In genomic region chr4:100052258-100052657, GRCm38 (mm10) we compare ENCODE assay signal across 20 mouse cellular contexts. TPM values are rescaled to one million over a fixed set of nuclear protein-coding genes. Genes with fewer than 3 reads are reported as not detected.
A peak's percentile ranks its signal among the peaks of the same experiment; 100 is the strongest.
DNase-seq lines count a peak whose midpoint lies in the region; ATAC-seq and TF ChIP-seq lines count a peak whose summit lies in the region.
"Had no signal": no experiment of that assay in that cellular context is flagged by ENCODE, and none has a peak within 500 bp of the region (broad histone marks: within the 10 kb centered on the region; RNA-seq: fewer than 3 reads in every experiment).

No protein-coding gene starts in this region.

- TF ChIP-seq POLR2A in kidney, adult 2 months (IDR thresholded peaks at IDR 0.05; ENCODE audit: low read depth, low read length) = no peak

- H3K4me2 ChIP-seq in midbrain, embryonic 11.5 days = no peak overlapping the region
- no peak overlapping the region for H3K4me2 ChIP-seq in midbrain, postnatal 0 days (ENCODE audit: low read depth, low read length, poor library complexity, severe bottlenecking)
- H3K4me2 ChIP-seq: forebrain, embryonic 15.5 days; heart, embryonic 11.5 days; heart, embryonic 15.5 days; hindbrain, embryonic 15.5 days had no signal

- no peak for ATAC-seq in midbrain, embryonic 11.5 days (ENCODE audit: low FRiP score)
- ATAC-seq in midbrain, postnatal 0 days (ENCODE audit: low FRiP score) = no peak
- ATAC-seq in common myeloid progenitor, adult 5-6 weeks (replicated peaks; ENCODE audit: low read depth, poor library complexity, severe bottlenecking) = peak; percentile 92
- ATAC-seq in megakaryocyte progenitor cell, adult 5-6 weeks (replicated peaks; ENCODE audit: poor library complexity) = peak; percentile 92
- ATAC-seq: activated CD4-positive, CD25-positive, alpha-beta regulatory T cell, adult 4 months; forebrain, embryonic 15.5 days; Patski had no signal

- H3K4me3 ChIP-seq in midbrain, embryonic 11.5 days (ENCODE audit: low read depth, low read length) = no peak overlapping the region
- no peak overlapping the region for H3K4me3 ChIP-seq in midbrain, postnatal 0 days (ENCODE audit: low read depth, low read length)
- no peak overlapping the region for H3K4me3 ChIP-seq in kidney, adult 2 months (ENCODE audit: insufficient read depth, low read depth, low read length)
- H3K4me3 ChIP-seq: embryonic facial prominence, embryonic 10.5 days; forebrain, embryonic 15.5 days; heart, adult 2 months; heart, embryonic 15.5 days; hindbrain, embryonic 15.5 days had no signal

- H3K9me3 ChIP-seq in midbrain, embryonic 11.5 days (ENCODE audit: control insufficient read depth, low read length) = no peaks in the 10 kb centered on the region
- no peaks in the 10 kb centered on the region for H3K9me3 ChIP-seq in midbrain, postnatal 0 days (ENCODE audit: low read length)
- H3K9me3 ChIP-seq: embryonic facial prominence, embryonic 10.5 days; forebrain, embryonic 15.5 days; heart, embryonic 15.5 days; hindbrain, embryonic 15.5 days had no signal

- DNase-seq in midbrain, embryonic 11.5 days (ENCODE audit: low spot score, missing footprints) = peak; percentile 83
- no peak for DNase-seq in midbrain, postnatal 0 days (ENCODE audit: low spot score)
- no peak for DNase-seq in spleen, postnatal 4 days (ENCODE audit: low spot score in 2 of 2)
- no peak for DNase-seq in kidney, adult 2 months
- DNase-seq: adrenal gland, postnatal 25 days; cerebellum, adult 18-20 months; cerebellum, adult 9-11 months; cerebellum, postnatal 36 days; gastrocnemius, postnatal 36 days; heart, adult 2 months; heart, postnatal 14 days had no signal

- no peak for TF ChIP-seq CTCF in midbrain, postnatal 0 days (IDR thresholded peaks at IDR 0.05)
- TF ChIP-seq CTCF in kidney, adult 2 months (conservative IDR thresholded peaks at IDR 0.05; ENCODE audit: insufficient read depth, insufficient read length, low read depth, low read length) = no peak

- no peak overlapping the region for H3K9ac ChIP-seq in midbrain, embryonic 11.5 days (ENCODE audit: low read length)
- H3K9ac ChIP-seq in midbrain, postnatal 0 days (replicated peaks; ENCODE audit: low read length, poor library complexity, severe bottlenecking) = no peak overlapping the region
- H3K9ac ChIP-seq: forebrain, embryonic 15.5 days; heart, embryonic 15.5 days; hindbrain, embryonic 15.5 days had no signal

- no peaks in the 10 kb centered on the region for H3K4me1 ChIP-seq in midbrain, embryonic 11.5 days (ENCODE audit: control insufficient read depth, insufficient read depth, low read length)
- no peaks in the 10 kb centered on the region for H3K4me1 ChIP-seq in midbrain, postnatal 0 days (ENCODE audit: insufficient read depth, low read length)
- H3K4me1 ChIP-seq in kidney, adult 2 months (ENCODE audit: control insufficient read depth, insufficient read depth, low read length) = no peaks in the 10 kb centered on the region

- WGBS in midbrain, embryonic 11.5 days = 42% methylated on average over 3 of the region's 3 CpGs
- 24% methylated on average over 3 of the region's 3 CpGs for WGBS in midbrain, postnatal 0 days
- 68% methylated on average over 3 of the region's 3 CpGs for WGBS in kidney, adult 2 months

- H3K36me3 ChIP-seq in midbrain, embryonic 11.5 days (ENCODE audit: control insufficient read depth, insufficient read depth, low read length) = no peaks in the 10 kb centered on the region
- no peaks in the 10 kb centered on the region for H3K36me3 ChIP-seq in midbrain, postnatal 0 days (ENCODE audit: insufficient read depth, low read length)
- no peaks in the 10 kb centered on the region for H3K36me3 ChIP-seq in kidney, adult 2 months (ENCODE audit: control insufficient read depth, insufficient read depth, low read length)
- H3K36me3 ChIP-seq: embryonic facial prominence, embryonic 10.5 days; forebrain, embryonic 15.5 days; heart, embryonic 15.5 days; hindbrain, embryonic 15.5 days had no signal

- H3K27ac ChIP-seq in midbrain, embryonic 11.5 days (ENCODE audit: low read depth, low read length) = no peak overlapping the region
- no peak overlapping the region for H3K27ac ChIP-seq in midbrain, postnatal 0 days (ENCODE audit: low read depth, low read length)
- H3K27ac ChIP-seq in kidney, adult 2 months (ENCODE audit: insufficient read depth, low read depth, low read length) = no peak overlapping the region
- H3K27ac ChIP-seq: embryonic facial prominence, embryonic 10.5 days; forebrain, embryonic 15.5 days; heart, adult 2 months; heart, embryonic 15.5 days; hindbrain, embryonic 15.5 days had no signal

- peaks cover 3% of the 10 kb centered on the region; the same call in 1 of the 2 replicates for H3K27me3 ChIP-seq in midbrain, embryonic 11.5 days (ENCODE audit: control insufficient read depth, insufficient read depth, low read length)
- no peaks in the 10 kb centered on the region for H3K27me3 ChIP-seq in midbrain, postnatal 0 days (ENCODE audit: insufficient read depth, low read length)
- no peaks in the 10 kb centered on the region for H3K27me3 ChIP-seq in kidney, adult 2 months (replicated peaks; ENCODE audit: control insufficient read depth, insufficient read depth, low read length)
- H3K27me3 ChIP-seq: forebrain, embryonic 15.5 days; heart, embryonic 15.5 days; hindbrain, embryonic 15.5 days; Patski had no signal

RNA-seq across cellular contexts. Expression of gene Ror1, which starts 43.3 kb away (rescaled TPM):
- polyA plus RNA-seq in midbrain, embryonic 11.5 days (2014; fragmentation: Nextera tagmentation; extraction: Ambion mirVana) = 4.8 TPM in 2 replicates
- total RNA-seq in midbrain, postnatal 0 days (2014; rRNA removed) = 2.8 and 3.0 TPM in 2 replicates
- polyA plus RNA-seq in midbrain, postnatal 0 days (2015; fragmentation: Nextera tagmentation; extraction: Ambion mirVana) = 0.73 and 0.76 TPM in 2 replicates
- total RNA-seq in common myeloid progenitor, adult 5-6 weeks (2017) = under 0.01 TPM in 1 of 2 replicates, not detected in the other
- total RNA-seq in megakaryocyte progenitor cell, adult 5-6 weeks (2015) = not detected in 2 replicates
- total RNA-seq in megakaryocyte progenitor cell, adult 5-6 weeks (2017) = not detected in 2 replicates
- polyA plus RNA-seq in kidney, adult 2 months (2012; rRNA removed) = 2.2 and 2.8 TPM in 2 replicates
- polyA plus RNA-seq: activated CD4-positive, CD25-positive, alpha-beta regulatory T cell, adult 4 months had no signal

Comparison
In these comparisons a context has a peak if more than half of its experiments do, and no peak if none do; other contexts are left out.
1. ATAC-seq: peak in common myeloid progenitor, adult 5-6 weeks (single experiment) and megakaryocyte progenitor cell, adult 5-6 weeks (single experiment); none in midbrain, embryonic 11.5 days (single experiment) and midbrain, postnatal 0 days (single experiment).